Mouse (Mus musculus): ENCODE measurements around the gene Rasal2. TPM values are rescaled to one million over a fixed set of nuclear protein-coding genes. Genes with fewer than 3 reads are reported as not detected.

Gene Rasal2
- 11.0 and 11.1 TPM in 2 replicates for polyA plus RNA-seq (2014; fragmentation: Nextera tagmentation; extraction: Ambion mirVana)

DNA sequence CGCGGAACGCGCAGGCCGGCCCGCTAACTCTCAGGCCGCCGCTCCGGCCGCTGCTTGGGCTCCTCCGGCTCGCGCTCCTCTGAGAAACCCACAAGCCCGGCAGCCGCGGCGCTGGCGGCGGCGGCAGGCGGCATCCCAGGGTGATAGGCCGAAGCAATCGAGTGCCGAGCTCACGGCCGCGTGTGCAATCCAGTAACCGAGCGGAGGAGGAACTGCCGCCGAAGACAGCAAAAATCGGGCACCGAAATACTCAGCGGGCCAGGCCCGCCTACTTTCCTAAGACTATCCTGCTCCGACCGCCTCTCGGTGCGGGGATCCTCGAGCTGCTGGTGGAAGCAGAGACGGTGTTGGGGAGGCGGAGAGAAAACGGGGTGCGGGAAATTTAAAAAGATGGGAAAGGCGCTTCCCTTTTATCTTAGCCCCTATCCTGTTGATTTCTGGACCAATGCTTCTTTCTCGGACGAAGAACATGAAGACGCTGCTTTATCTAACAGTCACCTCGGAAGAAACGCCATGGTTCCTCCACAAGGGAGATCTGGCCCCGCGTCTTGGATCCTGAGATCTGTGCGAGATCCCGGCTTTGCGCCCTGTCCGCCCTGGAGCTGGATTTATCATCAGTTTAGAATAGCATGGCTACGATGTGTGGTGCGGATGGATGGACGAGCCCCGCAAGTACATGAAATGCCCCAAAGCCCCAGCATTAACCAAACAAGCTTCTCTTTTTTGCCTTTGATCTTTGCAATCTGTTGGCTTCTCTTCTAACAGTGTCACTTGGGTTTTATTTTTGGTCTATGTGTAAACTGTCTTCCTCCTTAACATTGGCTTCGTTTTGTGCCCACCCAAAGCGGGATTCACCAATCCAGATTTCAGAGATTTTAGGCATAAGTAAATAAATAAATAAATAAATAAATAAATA, at the start of gene Rasal2:
Rasal2 (minus strand) TSS at position 142 of the 916 bp plus-strand sequence.
- peak; percentile 98 for DNase-seq (ENCODE audit: low spot score)
- peak within 1 kb of the TSS; percentile 83 for H3K9ac ChIP-seq (replicated peaks; ENCODE audit: low read length)
- H3K4me2 ChIP-seq (ENCODE audit: low read depth, low read length) = peak within 1 kb of the TSS; percentile 88
- no peaks in the 10 kb centered on the region for H3K9me3 ChIP-seq (replicated peaks; ENCODE audit: control insufficient read depth, low read length)
- H3K27me3 ChIP-seq (ENCODE audit: control insufficient read depth, insufficient read depth, low read length) = no peaks in the 10 kb centered on the region
- peak within 1 kb of the TSS; percentile 90 for H3K4me3 ChIP-seq (ENCODE audit: low read depth, low read length)
- ATAC-seq (replicated peaks; ENCODE audit: insufficient number of reproducible peaks, low FRiP score, low TSS enrichment, low read depth) = peak; percentile 96
- peak within 1 kb of the TSS; percentile 90 for H3K27ac ChIP-seq (replicated peaks; ENCODE audit: low read depth, low read length)
- H3K4me1 ChIP-seq (ENCODE audit: control insufficient read depth, insufficient read depth, low read length) = no peaks in the 10 kb centered on the region
- H3K36me3 ChIP-seq (replicated peaks; ENCODE audit: control insufficient read depth, insufficient read depth, low read depth, low read length) = no peaks in the 10 kb centered on the region
- under 1% methylated on average over 57 of the region's 62 CpGs for WGBS

DNA sequence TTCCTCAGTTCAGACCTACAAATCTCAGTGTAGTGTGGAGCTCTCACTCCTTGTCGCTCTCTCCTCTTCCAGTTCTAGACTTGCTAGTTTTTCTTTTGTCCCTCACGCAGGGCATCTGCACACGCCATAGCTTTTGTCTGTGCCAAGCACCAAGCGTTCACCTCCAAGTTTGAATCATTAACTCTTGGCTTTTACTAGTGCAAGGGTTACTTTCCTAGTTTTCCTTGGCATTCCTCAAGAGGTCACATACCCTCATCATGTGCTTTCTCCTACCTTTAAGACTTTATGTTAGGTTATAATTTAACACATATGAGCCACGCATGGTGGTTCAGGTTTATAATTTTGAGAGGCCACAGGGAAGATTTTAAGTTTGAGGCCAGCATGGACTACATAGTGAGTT, 48.9 kb upstream of the Rasal2 start:
- DNase-seq (ENCODE audit: low spot score) (no peak), ATAC-seq (replicated peaks; ENCODE audit: insufficient number of reproducible peaks, low FRiP score, low TSS enrichment, low read depth) (no peak)
- H3K4me3 ChIP-seq (ENCODE audit: low read depth, low read length) = no peak overlapping the region

DNA sequence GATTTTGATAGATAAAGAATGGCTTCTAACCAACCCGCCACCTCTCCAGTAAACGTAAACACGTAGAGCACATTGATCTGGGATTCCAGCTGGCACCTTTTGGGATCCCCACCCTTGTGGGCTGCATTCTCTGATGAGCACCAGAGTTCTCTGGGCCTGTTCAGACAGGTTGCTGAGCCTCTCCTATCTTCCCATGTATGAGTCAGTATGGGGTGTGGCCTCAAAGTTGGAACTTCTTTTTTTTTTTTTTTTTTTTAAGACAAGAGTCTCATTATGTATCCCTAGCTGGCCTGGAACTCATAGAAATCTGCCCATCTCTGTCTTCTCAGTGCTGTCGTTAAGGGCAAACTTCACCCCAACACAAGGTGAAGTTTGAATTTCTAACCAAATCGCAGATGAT, 47.5 kb upstream of the Rasal2 start:
- no peaks in the 10 kb centered on the region for H3K27me3 ChIP-seq (ENCODE audit: control insufficient read depth, insufficient read depth, low read length)
- 92% methylated on average over 5 of the region's 5 CpGs for WGBS
- no peak overlapping the region for H3K27ac ChIP-seq (replicated peaks; ENCODE audit: low read depth, low read length)

More for the DNA sequence above, 48.9 kb upstream of the Rasal2 start:
- H3K9ac ChIP-seq (replicated peaks; ENCODE audit: low read length) = no peak overlapping the region
- no peaks in the 10 kb centered on the region for H3K36me3 ChIP-seq (replicated peaks; ENCODE audit: control insufficient read depth, insufficient read depth, low read depth, low read length)
- H3K27ac ChIP-seq (replicated peaks; ENCODE audit: low read depth, low read length) = no peak overlapping the region
- 94% methylated on average over 5 of the region's 5 CpGs for WGBS
- H3K27me3 ChIP-seq (ENCODE audit: control insufficient read depth, insufficient read depth, low read length) = no peaks in the 10 kb centered on the region
- no peaks in the 10 kb centered on the region for H3K9me3 ChIP-seq (replicated peaks; ENCODE audit: control insufficient read depth, low read length)
- no peaks in the 10 kb centered on the region for H3K4me1 ChIP-seq (ENCODE audit: control insufficient read depth, insufficient read depth, low read length)
- no peak overlapping the region for H3K4me2 ChIP-seq (ENCODE audit: low read depth, low read length)

DNA sequence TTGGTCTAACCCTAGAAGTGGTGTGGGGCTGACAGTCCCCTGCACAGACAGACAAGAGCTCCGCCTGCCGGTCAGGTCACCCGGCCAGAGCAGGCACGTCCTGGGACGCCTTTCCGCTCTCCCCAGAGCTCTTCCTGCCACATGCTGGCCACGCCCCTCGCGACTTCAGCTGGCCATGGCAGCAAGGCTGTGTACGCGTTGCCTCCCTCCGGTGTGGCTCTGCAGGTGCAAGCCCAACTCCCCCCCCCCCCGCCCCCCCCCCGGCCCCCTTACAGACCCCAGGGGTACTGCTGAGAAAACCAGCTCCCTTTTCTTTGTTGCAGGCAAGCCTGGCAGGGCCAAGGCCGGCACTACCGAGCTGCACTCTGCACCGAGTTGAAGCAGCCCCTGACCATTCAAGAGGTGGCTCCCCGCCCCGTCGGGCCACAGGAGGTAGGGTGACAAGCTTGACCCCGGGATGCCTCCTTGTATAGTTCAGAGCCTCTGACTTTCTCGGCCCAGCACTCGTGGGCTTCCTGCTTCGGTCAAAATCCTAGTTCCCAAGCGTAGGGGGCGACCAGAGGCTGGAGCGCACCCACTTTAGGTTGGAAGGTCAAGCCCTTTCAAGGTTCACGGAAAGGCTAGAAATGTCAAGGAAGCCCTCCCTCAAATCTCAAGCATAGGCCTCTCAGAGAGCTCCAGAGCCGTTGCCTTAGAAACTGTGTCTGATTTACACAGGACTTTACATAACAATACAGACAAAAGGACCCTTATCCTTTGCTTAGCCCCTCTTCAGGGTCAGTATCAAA, 46.2 kb upstream of the Rasal2 start, which contains the start of gene Cryzl2:
Cryzl2 (plus strand) TSS at position 157 of the 788 bp plus-strand sequence.
- 6% methylated on average over 26 of the region's 29 CpGs for WGBS
- DNase-seq (ENCODE audit: low spot score) (peak; percentile 84), ATAC-seq (replicated peaks; ENCODE audit: insufficient number of reproducible peaks, low FRiP score, low TSS enrichment, low read depth) (peak; percentile 85)
- Histone ChIP-seq H3K27ac (replicated peaks; ENCODE audit: low read depth, low read length) (no peak within 1 kb of the TSS), H3K36me3 (replicated peaks; ENCODE audit: control insufficient read depth, insufficient read depth, low read depth, low read length) (no peaks in the 10 kb centered on the region), H3K9ac (replicated peaks; ENCODE audit: low read length) (peak within 1 kb of the TSS; percentile 54), H3K4me1 (ENCODE audit: control insufficient read depth, insufficient read depth, low read length) (no peaks in the 10 kb centered on the region), H3K4me3 (ENCODE audit: low read depth, low read length) (peak within 1 kb of the TSS; percentile 36), H3K27me3 (ENCODE audit: control insufficient read depth, insufficient read depth, low read length) (no peaks in the 10 kb centered on the region), H3K4me2 (ENCODE audit: low read depth, low read length) (peak within 1 kb of the TSS; percentile 62), H3K9me3 (replicated peaks; ENCODE audit: control insufficient read depth, low read length) (no peaks in the 10 kb centered on the region)

More for the DNA sequence above, 47.5 kb upstream of the Rasal2 start:
- Histone ChIP-seq H3K9me3 (replicated peaks; ENCODE audit: control insufficient read depth, low read length) (no peaks in the 10 kb centered on the region), H3K4me3 (ENCODE audit: low read depth, low read length) (no peak overlapping the region), H3K4me1 (ENCODE audit: control insufficient read depth, insufficient read depth, low read length) (no peaks in the 10 kb centered on the region), H3K36me3 (replicated peaks; ENCODE audit: control insufficient read depth, insufficient read depth, low read depth, low read length) (no peaks in the 10 kb centered on the region), H3K9ac (replicated peaks; ENCODE audit: low read length) (no peak overlapping the region), H3K4me2 (ENCODE audit: low read depth, low read length) (no peak overlapping the region)
- no peak for DNase-seq (ENCODE audit: low spot score)
- no peak for ATAC-seq (replicated peaks; ENCODE audit: insufficient number of reproducible peaks, low FRiP score, low TSS enrichment, low read depth)

DNA sequence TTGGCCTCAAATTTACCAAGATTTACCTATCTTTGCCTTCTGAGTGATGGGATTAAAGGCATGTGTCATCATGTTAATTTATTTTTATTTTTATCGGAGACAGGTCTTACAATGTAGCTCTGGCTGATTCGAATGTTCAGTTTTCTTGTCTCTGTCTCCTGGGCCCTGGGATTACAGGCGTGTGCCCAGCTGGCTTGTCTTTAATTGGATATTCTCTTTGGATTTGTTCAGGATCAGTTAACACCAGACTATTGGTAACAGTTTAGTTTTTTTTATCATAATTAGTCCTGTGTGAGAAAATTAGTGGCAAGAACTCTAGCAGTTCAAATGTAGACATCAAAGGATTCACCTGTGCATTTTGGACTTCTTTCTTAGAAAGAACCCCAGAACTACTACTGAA, 45.4 kb upstream of the Rasal2 start:
- ATAC-seq (replicated peaks; ENCODE audit: insufficient number of reproducible peaks, low FRiP score, low TSS enrichment, low read depth) = no peak
- no peaks in the 10 kb centered on the region for H3K4me1 ChIP-seq (ENCODE audit: control insufficient read depth, insufficient read depth, low read length)
- H3K27ac ChIP-seq (replicated peaks; ENCODE audit: low read depth, low read length) = no peak overlapping the region

DNA sequence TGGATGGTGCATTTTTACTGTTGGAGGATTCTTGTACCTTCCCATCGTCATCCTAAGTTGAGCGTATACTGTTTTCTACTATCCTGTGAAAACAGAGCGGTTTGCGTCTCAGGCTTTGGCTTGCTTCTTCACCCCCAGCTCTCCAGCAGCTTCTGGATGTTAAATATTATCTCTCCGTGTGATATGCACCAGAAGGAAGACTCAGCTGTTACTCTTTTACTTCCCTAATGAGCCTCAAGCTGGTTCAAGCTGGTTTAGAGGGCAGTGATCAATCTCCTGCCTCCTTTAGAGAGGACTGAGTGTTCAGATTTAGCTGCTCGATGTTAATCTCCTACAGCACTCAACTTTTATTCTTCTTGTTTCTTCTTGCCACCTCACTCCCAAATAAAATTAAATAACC, 42.5 kb upstream of the Rasal2 start:
- WGBS = 85% methylated on average over 6 of the region's 6 CpGs
- no peaks in the 10 kb centered on the region for H3K9me3 ChIP-seq (replicated peaks; ENCODE audit: control insufficient read depth, low read length)
- no peak overlapping the region for H3K27ac ChIP-seq (replicated peaks; ENCODE audit: low read depth, low read length)
- H3K4me3 ChIP-seq (ENCODE audit: low read depth, low read length) = no peak overlapping the region
- no peak for ATAC-seq (replicated peaks; ENCODE audit: insufficient number of reproducible peaks, low FRiP score, low TSS enrichment, low read depth)
- H3K9ac ChIP-seq (replicated peaks; ENCODE audit: low read length) = no peak overlapping the region
- H3K4me1 ChIP-seq (ENCODE audit: control insufficient read depth, insufficient read depth, low read length) = no peaks in the 10 kb centered on the region
- DNase-seq (ENCODE audit: low spot score) = no peak
- no peaks in the 10 kb centered on the region for H3K27me3 ChIP-seq (ENCODE audit: control insufficient read depth, insufficient read depth, low read length)
- no peaks in the 10 kb centered on the region for H3K36me3 ChIP-seq (replicated peaks; ENCODE audit: control insufficient read depth, insufficient read depth, low read depth, low read length)
- no peak overlapping the region for H3K4me2 ChIP-seq (ENCODE audit: low read depth, low read length)

More for the DNA sequence above, 45.4 kb upstream of the Rasal2 start:
- Histone ChIP-seq H3K36me3 (replicated peaks; ENCODE audit: control insufficient read depth, insufficient read depth, low read depth, low read length) (no peaks in the 10 kb centered on the region), H3K9me3 (replicated peaks; ENCODE audit: control insufficient read depth, low read length) (no peaks in the 10 kb centered on the region), H3K9ac (replicated peaks; ENCODE audit: low read length) (no peak overlapping the region), H3K27me3 (ENCODE audit: control insufficient read depth, insufficient read depth, low read length) (no peaks in the 10 kb centered on the region), H3K4me3 (ENCODE audit: low read depth, low read length) (no peak overlapping the region), H3K4me2 (ENCODE audit: low read depth, low read length) (no peak overlapping the region)
- WGBS = 73% methylated on average over 3 of the region's 3 CpGs
- no peak for DNase-seq (ENCODE audit: low spot score)

DNA sequence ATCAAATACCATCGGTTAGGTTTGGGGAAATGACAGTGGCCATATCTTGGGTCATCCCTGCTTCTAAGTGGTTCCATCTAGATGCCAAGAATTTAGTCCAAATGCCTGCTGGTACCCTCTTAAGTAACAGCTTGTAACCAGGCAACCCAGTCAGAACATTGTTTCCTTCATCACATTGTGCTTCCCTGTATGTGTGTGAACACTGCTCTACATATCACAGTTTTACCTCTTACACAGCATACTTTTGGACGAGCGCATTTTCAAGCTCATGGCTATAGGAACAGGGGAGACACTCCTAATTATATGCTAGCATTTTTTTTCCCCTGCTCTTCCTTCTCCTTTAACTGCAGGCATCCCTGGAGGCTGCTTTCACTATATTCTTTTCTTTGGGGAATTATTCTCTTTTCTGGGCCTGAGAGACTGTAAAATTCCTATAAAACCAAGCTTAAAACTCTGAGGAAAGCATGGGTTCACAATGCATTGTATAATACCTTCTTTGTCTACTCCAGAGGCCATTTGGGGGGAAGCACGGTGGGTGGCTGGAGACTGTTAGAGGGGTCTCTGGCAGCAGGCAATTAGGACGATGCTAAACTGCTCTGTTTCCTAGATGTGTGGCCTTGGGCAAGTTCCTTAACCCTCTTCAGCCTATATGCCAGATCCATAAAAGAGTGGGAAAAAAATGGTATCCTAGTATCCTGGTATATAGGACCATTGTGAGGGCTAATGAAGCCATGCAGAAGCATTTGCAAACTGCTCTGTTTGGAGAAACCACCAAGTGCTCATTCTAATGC, 40.6 kb upstream of the Rasal2 start:
- no peak overlapping the region for H3K27ac ChIP-seq (replicated peaks; ENCODE audit: low read depth, low read length)
- peaks cover 2% of the 10 kb centered on the region; the same call in 1 of the 2 replicates for H3K27me3 ChIP-seq (ENCODE audit: control insufficient read depth, insufficient read depth, low read length)
- 46% methylated on average over 5 of the region's 5 CpGs for WGBS
- no peak overlapping the region for H3K4me3 ChIP-seq (ENCODE audit: low read depth, low read length)
- H3K4me2 ChIP-seq (ENCODE audit: low read depth, low read length) = no peak overlapping the region
- no peak for DNase-seq (ENCODE audit: low spot score)
- no peaks in the 10 kb centered on the region for H3K4me1 ChIP-seq (ENCODE audit: control insufficient read depth, insufficient read depth, low read length)
- H3K9me3 ChIP-seq (replicated peaks; ENCODE audit: control insufficient read depth, low read length) = no peaks in the 10 kb centered on the region
- H3K36me3 ChIP-seq (replicated peaks; ENCODE audit: control insufficient read depth, insufficient read depth, low read depth, low read length) = no peaks in the 10 kb centered on the region
- ATAC-seq (replicated peaks; ENCODE audit: insufficient number of reproducible peaks, low FRiP score, low TSS enrichment, low read depth) = no peak
- H3K9ac ChIP-seq (replicated peaks; ENCODE audit: low read length) = no peak overlapping the region
